10 mouse cellular contexts compared by ENCODE assay signal in genomic region chr5:30589069-30589468, GRCm38 (mm10). TPM values are rescaled to one million over a fixed set of nuclear protein-coding genes. Genes with fewer than 3 reads are reported as not detected.
DNase-seq lines count a peak whose midpoint lies in the region; ATAC-seq and TF ChIP-seq lines count a peak whose summit lies in the region.
"Had no signal": no experiment of that assay in that cellular context is flagged by ENCODE, and none has a peak within 500 bp of the region (broad histone marks: within the 10 kb centered on the region; RNA-seq: fewer than 3 reads in every experiment).

No protein-coding gene starts in this region.

- H3K9ac ChIP-seq in heart, adult 2 months (ENCODE audit: low read depth, low read length) = peak overlapping the region; percentile 84
- no peak overlapping the region for H3K9ac ChIP-seq in limb, embryonic 15.5 days
- peak overlapping the region; percentile 61 for H3K9ac ChIP-seq in stomach, postnatal 0 days (ENCODE audit: low read length)

- H3K36me3 ChIP-seq in heart, adult 2 months (ENCODE audit: control insufficient read depth, insufficient read depth, low read length) = no peaks in the 10 kb centered on the region
- H3K36me3 ChIP-seq in testis, adult 2 months (ENCODE audit: control insufficient read depth, insufficient read depth, low read length) = no peaks in the 10 kb centered on the region
- H3K36me3 ChIP-seq in limb, embryonic 15.5 days = no peaks in the 10 kb centered on the region
- H3K36me3 ChIP-seq in stomach, postnatal 0 days (ENCODE audit: control insufficient read depth, insufficient read depth, low read length) = no peaks in the 10 kb centered on the region

- WGBS in heart, adult 2 months = 48% methylated on average over 4 of the region's 4 CpGs
- WGBS in limb, embryonic 15.5 days = 50% methylated on average over 4 of the region's 4 CpGs
- 34% methylated on average over 4 of the region's 4 CpGs for WGBS in stomach, postnatal 0 days

- no peak for ATAC-seq in limb, embryonic 15.5 days (ENCODE audit: insufficient number of reproducible peaks, low FRiP score, low TSS enrichment, low read depth)
- no peak for ATAC-seq in stomach, postnatal 0 days (ENCODE audit: low FRiP score, low TSS enrichment)
- ATAC-seq in erythroid progenitor cell, adult 5-6 weeks (replicated peaks; ENCODE audit: low FRiP score, poor library complexity, severe bottlenecking) = no peak

- no peaks in the 10 kb centered on the region for H3K9me3 ChIP-seq in limb, embryonic 15.5 days
- no peaks in the 10 kb centered on the region for H3K9me3 ChIP-seq in stomach, postnatal 0 days (ENCODE audit: control insufficient read depth, low read length)

- intact Hi-C loops in heart, adult 2 months (cut with DNase I) = loop anchor here (2.0 to 5.0 kb wide), 2 partner anchors 16 to 72 kb away; no protein-coding TSS in a partner anchor
- intact Hi-C loops in heart, postnatal 25 days (cut with DNase I) = no loop called here
- intact Hi-C loops in gastrocnemius, postnatal 14 days (cut with DNase I; ENCODE audit: low total_unique reads) = no loop called here

- no peak for TF ChIP-seq POLR2A in heart, adult 2 months (IDR thresholded peaks at IDR 0.05; ENCODE audit: insufficient read depth, low read depth, low read length)
- TF ChIP-seq POLR2A in testis, adult 2 months (IDR thresholded peaks at IDR 0.05; ENCODE audit: control insufficient read depth, low read depth, low read length) = no peak

- no peak for DNase-seq in heart, adult 2 months
- DNase-seq in heart, postnatal 25 days (ENCODE audit: low spot score) = no peak
- DNase-seq in testis, postnatal 14 days (ENCODE audit: low spot score) = no peak
- DNase-seq in stomach, postnatal 0 days (ENCODE audit: low spot score) = no peak
- no peak for DNase-seq in gastrocnemius, postnatal 14 days

- H3K27me3 ChIP-seq in heart, adult 2 months (ENCODE audit: control insufficient read depth, insufficient read depth, low read length) = peaks cover 2% of the 10 kb centered on the region; the same call in 1 of the 2 replicates
- H3K27me3 ChIP-seq in testis, adult 2 months (ENCODE audit: control insufficient read depth, insufficient read depth, low read length) = 0 out of 2 replicates have a peak, but pooled peaks cover 2% of the 10 kb centered on the region
- peaks cover 78% of the 10 kb centered on the region for H3K27me3 ChIP-seq in limb, embryonic 15.5 days
- no peaks in the 10 kb centered on the region for H3K27me3 ChIP-seq in stomach, postnatal 0 days (ENCODE audit: control insufficient read depth, insufficient read depth, low read length)

- H3K4me2 ChIP-seq in limb, embryonic 15.5 days = peak overlapping the region; percentile 92
- H3K4me2 ChIP-seq in stomach, postnatal 0 days (replicated peaks; ENCODE audit: low read depth) = peak overlapping the region; percentile 71

- peaks cover 8% of the 10 kb centered on the region; the same call in 1 of the 2 replicates for H3K4me1 ChIP-seq in heart, adult 2 months (ENCODE audit: control insufficient read depth, insufficient read depth, low read length)
- peaks cover 8% of the 10 kb centered on the region for H3K4me1 ChIP-seq in testis, adult 2 months (ENCODE audit: control insufficient read depth, insufficient read depth, low read length)
- peaks cover 22% of the 10 kb centered on the region for H3K4me1 ChIP-seq in limb, embryonic 15.5 days
- H3K4me1 ChIP-seq in stomach, postnatal 0 days (replicated peaks; ENCODE audit: control insufficient read depth, insufficient read depth) = no peaks in the 10 kb centered on the region

- peak overlapping the region; percentile 87 for H3K27ac ChIP-seq in heart, adult 2 months
- no peak overlapping the region for H3K27ac ChIP-seq in testis, adult 2 months (ENCODE audit: control insufficient read depth, insufficient read depth, low read depth, low read length)
- no peak overlapping the region for H3K27ac ChIP-seq in limb, embryonic 15.5 days
- no peak overlapping the region for H3K27ac ChIP-seq in stomach, postnatal 0 days (replicated peaks)

- peak overlapping the region; percentile 60 for H3K4me3 ChIP-seq in heart, adult 2 months
- 0 out of 2 replicates have a peak overlapping the region, but pooled peaks have one; percentile 3 for H3K4me3 ChIP-seq in testis, adult 2 months (ENCODE audit: control insufficient read depth, low read depth, low read length)
- peak overlapping the region; percentile 40 for H3K4me3 ChIP-seq in limb, embryonic 15.5 days
- H3K4me3 ChIP-seq in stomach, postnatal 0 days (ENCODE audit: low read depth, low read length) = peak overlapping the region; percentile 57
- H3K4me3 ChIP-seq: erythroblast, embryonic 14.5 days had no signal

- no peaks in the 10 kb centered on the region for H3K79me2 ChIP-seq in heart, adult 2 months (replicated peaks; ENCODE audit: control insufficient read depth, insufficient read depth, low read length)

- no peak for TF ChIP-seq EP300 in heart, adult 2 months (IDR thresholded peaks at IDR 0.05; ENCODE audit: insufficient read depth, low read depth, low read length)
- TF ChIP-seq EP300 in stomach, postnatal 0 days (optimal IDR thresholded peaks at IDR 0.05) = no peak

- no peak for TF ChIP-seq CTCF in heart, adult 2 months (IDR thresholded peaks at IDR 0.05)
- no peak for TF ChIP-seq CTCF in testis, adult 2 months (IDR thresholded peaks at IDR 0.05; ENCODE audit: control insufficient read depth, insufficient read depth, insufficient replicate concordance, low read depth, low read length)
- TF ChIP-seq CTCF in stomach, postnatal 0 days (IDR thresholded peaks at IDR 0.05; ENCODE audit: low read depth) = no peak

RNA-seq across cellular contexts. Expression of gene Kcnk3, which starts 1.1 kb away (rescaled TPM):
- 100 to 1,000 TPM; 259 to 300 TPM for total RNA-seq in heart, adult 2 months (2021)
- polyA plus RNA-seq in heart, adult 2 months (2012; rRNA removed) = 382 and 432 TPM in 2 replicates
- total RNA-seq in heart, postnatal 25 days (2021) = 100 to 1,000 TPM; 250 to 251 TPM
- polyA plus RNA-seq in testis, adult 2 months (2012; rRNA removed) = 0.77 and 0.95 TPM in 2 replicates
- polyA plus RNA-seq in limb, embryonic 15.5 days (2015; fragmentation: Nextera tagmentation; extraction: Ambion mirVana) = 0.68 and 0.86 TPM in 2 replicates
- 11.1 and 13.8 TPM in 2 replicates for polyA plus RNA-seq in stomach, postnatal 0 days (2015; fragmentation: Nextera tagmentation; extraction: Ambion mirVana)
- total RNA-seq in erythroid progenitor cell, adult 5-6 weeks (2015; ENCODE audit: low replicate concordance) = not detected in 2 replicates
- total RNA-seq in erythroid progenitor cell, adult 5-6 weeks (2017; ENCODE audit: low replicate concordance) = not detected in 2 replicates
- total RNA-seq in gastrocnemius, postnatal 14 days (2021) = 1 to 10 TPM in 1 of 2 experiments, under 1 TPM in 1; 0.42 to 1.2 TPM
- polyA plus RNA-seq: erythroblast, embryonic 14.5 days had no signal

RNA-seq across cellular contexts. Expression of gene Cib4, which starts 43.4 kb away (rescaled TPM):
- not detected for total RNA-seq in heart, adult 2 months (2021)
- 0.56 TPM in 1 of 2 replicates, not detected in the other for polyA plus RNA-seq in heart, adult 2 months (2012; rRNA removed)
- not detected for total RNA-seq in heart, postnatal 25 days (2021)
- 95.4 and 97.7 TPM in 2 replicates for polyA plus RNA-seq in testis, adult 2 months (2012; rRNA removed)
- not detected in 2 replicates for polyA plus RNA-seq in limb, embryonic 15.5 days (2015; fragmentation: Nextera tagmentation; extraction: Ambion mirVana)
- polyA plus RNA-seq in stomach, postnatal 0 days (2015; fragmentation: Nextera tagmentation; extraction: Ambion mirVana) = 0.17 and 0.30 TPM in 2 replicates
- not detected in 2 replicates for total RNA-seq in erythroid progenitor cell, adult 5-6 weeks (2015; ENCODE audit: low replicate concordance)
- total RNA-seq in erythroid progenitor cell, adult 5-6 weeks (2017; ENCODE audit: low replicate concordance) = not detected in 2 replicates
- total RNA-seq in gastrocnemius, postnatal 14 days (2021) = not detected
- total RNA-seq: layer of hippocampus, postnatal 25 days had no signal
- polyA plus RNA-seq: erythroblast, embryonic 14.5 days had no signal

RNA-seq across cellular contexts. Expression of gene Slc35f6, which starts 58.7 kb away (rescaled TPM):
- total RNA-seq in heart, adult 2 months (2021) = 10 to 100 TPM; 47.2 to 49.9 TPM
- 119 and 154 TPM in 2 replicates for polyA plus RNA-seq in heart, adult 2 months (2012; rRNA removed)
- total RNA-seq in heart, postnatal 25 days (2021) = 10 to 100 TPM; 44.1 to 47.2 TPM
- 29.4 TPM in 2 replicates for polyA plus RNA-seq in testis, adult 2 months (2012; rRNA removed)
- 28.5 and 28.8 TPM in 2 replicates for polyA plus RNA-seq in limb, embryonic 15.5 days (2015; fragmentation: Nextera tagmentation; extraction: Ambion mirVana)
- 30.6 and 35.6 TPM in 2 replicates for polyA plus RNA-seq in stomach, postnatal 0 days (2015; fragmentation: Nextera tagmentation; extraction: Ambion mirVana)
- 9.4 and 13.4 TPM in 2 replicates for total RNA-seq in erythroid progenitor cell, adult 5-6 weeks (2015; ENCODE audit: low replicate concordance)
- total RNA-seq in erythroid progenitor cell, adult 5-6 weeks (2017; ENCODE audit: low replicate concordance) = 11.2 and 16.7 TPM in 2 replicates
- total RNA-seq in gastrocnemius, postnatal 14 days (2021) = 10 to 100 TPM; 11.8 to 13.8 TPM

Comparison
In these comparisons a context has a peak if more than half of its experiments do, and no peak if none do; other contexts are left out.
1. H3K4me3 ChIP-seq: peak in every context shown above with its lines; median percentile 60 in heart, adult 2 months; 57 in stomach, postnatal 0 days; 40 in limb, embryonic 15.5 days; 3 in testis, adult 2 months.
2. RNA of gene Kcnk3, which starts 1.1 kb away (total RNA-seq): 259 to 300 TPM in heart, adult 2 months and 250 to 251 TPM in heart, postnatal 25 days; 0.42 to 1.2 TPM in gastrocnemius, postnatal 14 days and not detected in erythroid progenitor cell, adult 5-6 weeks; every median in the first group is over 100 times any median in the second.